Mouse (Mus musculus): ENCODE measurements around the gene Ppm1l. TPM values are rescaled to one million over a fixed set of nuclear protein-coding genes. Genes with fewer than 3 reads are reported as not detected.
"Not testable (repeated sequence)": the region's sequence is repeated elsewhere in the genome, so short reads cannot be mapped to it uniquely, and the experiment has no call there.

Gene Ppm1l
- polyA plus RNA-seq, 1 experiment from 2014 or later = 19.3 TPM

- H3K9me3 ChIP-seq (replicated peaks; ENCODE audit: control insufficient read depth, low read length, poor library complexity, severe bottlenecking) = peaks cover 3% of the 10 kb centered on the region; the same call in 1 of the 2 replicates
- no peak for ATAC-seq
- 90% methylated on average over 5 of the region's 5 CpGs for WGBS
- no peaks in the 10 kb centered on the region for H3K27me3 ChIP-seq (ENCODE audit: control insufficient read depth, insufficient read depth, low read depth, low read length)
- H3K4me3 ChIP-seq (ENCODE audit: low read depth, low read length) = no peak overlapping the region
- no peak overlapping the region for H3K27ac ChIP-seq (ENCODE audit: low read length)
- H3K36me3 ChIP-seq (ENCODE audit: control insufficient read depth, insufficient read depth, low read length) = no peaks in the 10 kb centered on the region
- no peak overlapping the region for H3K9ac ChIP-seq (ENCODE audit: low read depth, low read length)
- H3K4me1 ChIP-seq (ENCODE audit: control insufficient read depth, insufficient read depth, low read length) = no peaks in the 10 kb centered on the region
- no peak overlapping the region for H3K4me2 ChIP-seq (ENCODE audit: low read length)
These were observed 86.5 kb downstream of the Ppm1l start for GRCm38 (mm10) chr3:69403196-69403595.

GRCm38 (mm10) chr3:69406210-69406895 lies 89.7 kb downstream of the Ppm1l start:
- 15% methylated on average over 5 of the region's 5 CpGs for WGBS
- peaks cover 2% of the 10 kb centered on the region; the same call in 1 of the 2 replicates for H3K27me3 ChIP-seq (ENCODE audit: control insufficient read depth, insufficient read depth, low read depth, low read length)
- H3K9ac ChIP-seq (ENCODE audit: low read depth, low read length) = no peak overlapping the region
- H3K4me1 ChIP-seq (ENCODE audit: control insufficient read depth, insufficient read depth, low read length) = no peaks in the 10 kb centered on the region
- no peak overlapping the region for H3K27ac ChIP-seq (ENCODE audit: low read length)
- H3K36me3 ChIP-seq (ENCODE audit: control insufficient read depth, insufficient read depth, low read length) = no peaks in the 10 kb centered on the region
- peak; percentile 74 for ATAC-seq
- peaks cover 3% of the 10 kb centered on the region; the same call in 1 of the 2 replicates for H3K9me3 ChIP-seq (replicated peaks; ENCODE audit: control insufficient read depth, low read length, poor library complexity, severe bottlenecking)
- no peak overlapping the region for H3K4me2 ChIP-seq (ENCODE audit: low read length)
- no peak overlapping the region for H3K4me3 ChIP-seq (ENCODE audit: low read depth, low read length)

DNA sequence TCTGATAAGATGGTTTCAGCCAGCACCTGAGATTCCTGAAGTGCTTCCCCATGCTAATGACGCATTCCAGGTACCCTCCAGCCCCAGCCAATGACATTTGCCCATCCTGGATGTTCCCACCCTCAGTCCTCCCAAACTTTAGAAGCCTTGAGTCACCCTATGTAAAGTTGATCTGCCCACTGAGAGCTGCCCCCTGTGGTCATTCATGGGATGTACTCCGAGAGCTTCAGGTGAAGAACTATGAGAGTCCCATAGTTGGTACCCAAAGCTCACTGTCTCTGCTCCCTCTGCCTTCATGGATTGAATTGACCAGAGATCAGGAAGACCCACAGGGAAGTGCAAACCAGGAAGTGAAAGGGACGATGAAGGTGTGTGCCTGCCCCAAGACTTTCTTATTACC lies 91.4 kb downstream of the Ppm1l start:
- Histone ChIP-seq H3K36me3 (ENCODE audit: control insufficient read depth, insufficient read depth, low read length) (no peaks in the 10 kb centered on the region), H3K9me3 (replicated peaks; ENCODE audit: control insufficient read depth, low read length, poor library complexity, severe bottlenecking) (no peaks in the 10 kb centered on the region; the same call in 1 of the 2 replicates), H3K4me3 (ENCODE audit: low read depth, low read length) (no peak overlapping the region), H3K4me1 (ENCODE audit: control insufficient read depth, insufficient read depth, low read length) (no peaks in the 10 kb centered on the region), H3K4me2 (ENCODE audit: low read length) (no peak overlapping the region), H3K9ac (ENCODE audit: low read depth, low read length) (no peak overlapping the region), H3K27me3 (ENCODE audit: control insufficient read depth, insufficient read depth, low read depth, low read length) (peaks cover 2% of the 10 kb centered on the region; the same call in 1 of the 2 replicates), H3K27ac (ENCODE audit: low read length) (no peak overlapping the region)
- WGBS = 89% methylated on average over 3 of the region's 3 CpGs
- no peak for ATAC-seq

GRCm38 (mm10) chr3:69416112-69416511 lies 99.5 kb downstream of the Ppm1l start:
- Histone ChIP-seq H3K4me2 (ENCODE audit: low read length) (no peak overlapping the region), H3K27ac (ENCODE audit: low read length) (no peak overlapping the region), H3K4me3 (ENCODE audit: low read depth, low read length) (no peak overlapping the region), H3K36me3 (ENCODE audit: control insufficient read depth, insufficient read depth, low read length) (no peaks in the 10 kb centered on the region), H3K9ac (ENCODE audit: low read depth, low read length) (no peak overlapping the region), H3K27me3 (ENCODE audit: control insufficient read depth, insufficient read depth, low read depth, low read length) (no peaks in the 10 kb centered on the region), H3K9me3 (replicated peaks; ENCODE audit: control insufficient read depth, low read length, poor library complexity, severe bottlenecking) (no peaks in the 10 kb centered on the region), H3K4me1 (ENCODE audit: control insufficient read depth, insufficient read depth, low read length) (no peaks in the 10 kb centered on the region)
- ATAC-seq = no peak
- WGBS = 85% methylated on average over 6 of the region's 6 CpGs

DNA sequence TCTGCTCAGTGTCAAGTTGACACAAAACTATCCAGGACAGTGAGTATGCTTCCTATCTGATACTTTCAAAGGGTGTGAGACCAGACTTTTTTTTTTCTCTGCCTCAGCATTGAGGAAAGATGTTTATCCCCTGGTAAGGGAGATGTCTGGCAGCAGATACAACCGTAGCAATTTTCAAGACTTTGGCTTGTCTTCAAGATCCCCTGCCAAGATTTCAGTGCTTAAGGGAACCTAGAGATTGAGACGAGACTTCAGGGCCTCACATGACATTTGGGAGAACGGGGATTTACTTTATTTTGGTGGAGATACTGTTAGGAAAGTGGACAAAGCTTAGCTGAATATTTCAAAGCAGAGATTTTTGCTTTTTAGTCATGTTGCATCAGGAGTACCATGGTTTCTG lies 106.1 kb downstream of the Ppm1l start:
- Histone ChIP-seq H3K9ac (ENCODE audit: low read depth, low read length) (no peak overlapping the region), H3K4me3 (ENCODE audit: low read depth, low read length) (no peak overlapping the region), H3K27ac (ENCODE audit: low read length) (no peak overlapping the region), H3K36me3 (ENCODE audit: control insufficient read depth, insufficient read depth, low read length) (no peaks in the 10 kb centered on the region), H3K27me3 (ENCODE audit: control insufficient read depth, insufficient read depth, low read depth, low read length) (no peaks in the 10 kb centered on the region), H3K4me2 (ENCODE audit: low read length) (no peak overlapping the region), H3K9me3 (replicated peaks; ENCODE audit: control insufficient read depth, low read length, poor library complexity, severe bottlenecking) (no peaks in the 10 kb centered on the region), H3K4me1 (ENCODE audit: control insufficient read depth, insufficient read depth, low read length) (no peaks in the 10 kb centered on the region)
- no peak for ATAC-seq
- WGBS = 65% methylated on average over 3 of the region's 3 CpGs

- peak overlapping the region; percentile 49 for H3K27ac ChIP-seq (ENCODE audit: low read length)
- H3K27me3 ChIP-seq (ENCODE audit: control insufficient read depth, insufficient read depth, low read depth, low read length) = no peaks in the 10 kb centered on the region
- H3K36me3 ChIP-seq (ENCODE audit: control insufficient read depth, insufficient read depth, low read length) = no peaks in the 10 kb centered on the region
- ATAC-seq = no peak
- WGBS = 59% methylated on average over 4 of the region's 4 CpGs
- H3K9me3 ChIP-seq (replicated peaks; ENCODE audit: control insufficient read depth, low read length, poor library complexity, severe bottlenecking) = no peaks in the 10 kb centered on the region
- no peak overlapping the region for H3K4me3 ChIP-seq (ENCODE audit: low read depth, low read length)
- H3K9ac ChIP-seq (ENCODE audit: low read depth, low read length) = no peak overlapping the region
- peaks cover 2% of the 10 kb centered on the region; the same call in 1 of the 2 replicates for H3K4me1 ChIP-seq (ENCODE audit: control insufficient read depth, insufficient read depth, low read length)
- H3K4me2 ChIP-seq (ENCODE audit: low read length) = no peak overlapping the region
These were observed 106.7 kb downstream of the Ppm1l start for GRCm38 (mm10) chr3:69423371-69423770.

- not testable (repeated sequence) for H3K36me3 ChIP-seq (ENCODE audit: control insufficient read depth, insufficient read depth, low read length); H3K4me1 ChIP-seq (ENCODE audit: control insufficient read depth, insufficient read depth, low read length); H3K9me3 ChIP-seq (replicated peaks; ENCODE audit: control insufficient read depth, low read length, poor library complexity, severe bottlenecking); H3K9ac ChIP-seq (ENCODE audit: low read depth, low read length); H3K4me2 ChIP-seq (ENCODE audit: low read length); H3K27me3 ChIP-seq (ENCODE audit: control insufficient read depth, insufficient read depth, low read depth, low read length); H3K27ac ChIP-seq (ENCODE audit: low read length); H3K4me3 ChIP-seq (ENCODE audit: low read depth, low read length)
- 80% methylated on average over 2 of the region's 2 CpGs for WGBS
- ATAC-seq = peak; percentile 63
These were observed 108.1 kb downstream of the Ppm1l start for GRCm38 (mm10) chr3:69424781-69425180.

GRCm38 (mm10) chr3:69427259-69427658 lies 110.6 kb downstream of the Ppm1l start:
- Histone ChIP-seq H3K4me2 (ENCODE audit: low read length) (no peak overlapping the region), H3K27ac (ENCODE audit: low read length) (no peak overlapping the region), H3K36me3 (ENCODE audit: control insufficient read depth, insufficient read depth, low read length) (no peaks in the 10 kb centered on the region), H3K27me3 (ENCODE audit: control insufficient read depth, insufficient read depth, low read depth, low read length) (no peaks in the 10 kb centered on the region), H3K4me3 (ENCODE audit: low read depth, low read length) (no peak overlapping the region), H3K9me3 (replicated peaks; ENCODE audit: control insufficient read depth, low read length, poor library complexity, severe bottlenecking) (no peaks in the 10 kb centered on the region), H3K9ac (ENCODE audit: low read depth, low read length) (no peak overlapping the region), H3K4me1 (ENCODE audit: control insufficient read depth, insufficient read depth, low read length) (peaks cover 2% of the 10 kb centered on the region; the same call in 1 of the 2 replicates)
- no peak for ATAC-seq
- 83% methylated on average over 4 of the region's 4 CpGs for WGBS

DNA sequence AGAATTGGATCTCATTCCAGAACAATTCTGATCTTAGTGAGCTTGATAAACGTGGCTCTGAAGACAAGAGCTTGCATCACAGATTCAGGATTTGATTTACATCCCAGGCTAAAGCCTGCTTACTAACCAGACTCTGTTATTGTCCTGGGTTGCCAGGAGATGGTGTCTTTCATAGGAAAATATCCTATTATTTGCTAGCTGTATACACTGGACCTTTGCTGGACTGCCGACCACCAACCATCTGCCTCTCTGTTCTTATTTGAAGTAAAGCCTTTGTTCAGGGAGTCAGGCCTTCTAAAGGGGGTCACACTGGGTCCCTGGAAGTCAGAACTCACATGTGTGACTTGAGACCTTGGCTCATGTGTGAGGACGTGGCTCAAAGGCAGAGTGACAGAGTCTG lies 111.6 kb downstream of the Ppm1l start:
- Histone ChIP-seq H3K9me3 (replicated peaks; ENCODE audit: control insufficient read depth, low read length, poor library complexity, severe bottlenecking) (no peaks in the 10 kb centered on the region), H3K9ac (ENCODE audit: low read depth, low read length) (no peak overlapping the region), H3K27ac (ENCODE audit: low read length) (no peak overlapping the region), H3K4me2 (ENCODE audit: low read length) (no peak overlapping the region), H3K4me1 (ENCODE audit: control insufficient read depth, insufficient read depth, low read length) (peaks cover 2% of the 10 kb centered on the region; the same call in 1 of the 2 replicates), H3K27me3 (ENCODE audit: control insufficient read depth, insufficient read depth, low read depth, low read length) (no peaks in the 10 kb centered on the region), H3K4me3 (ENCODE audit: low read depth, low read length) (no peak overlapping the region), H3K36me3 (ENCODE audit: control insufficient read depth, insufficient read depth, low read length) (no peaks in the 10 kb centered on the region)
- ATAC-seq = no peak
- WGBS = 12% methylated on average over 3 of the region's 3 CpGs
